Mouse (Mus musculus): Measurements from ENCODE around the gene Tbx2.

- TF ChIP-seq CTCF (IDR thresholded peaks at IDR 0.05; ENCODE audit: low read depth, low read length), result no peak
- no peak for TF ChIP-seq POLR2A (IDR thresholded peaks at IDR 0.05; ENCODE audit: insufficient read depth, low read length)
Measured at GRCm38 (mm10) chr11:85891010-85891691, 58.8 kb downstream of the Tbx2 start.
